Mouse (Mus musculus) retina, adult 2 months (tissue): ENCODE data around the gene Tmf1.

Experiments used
- DNase-seq: peaks from one replicate; pipeline ENCODE4 v3.0.0-alpha.2; 2012; ENCODE audit warnings: low read depth, low spot score

Tmf1 gene

DNA sequence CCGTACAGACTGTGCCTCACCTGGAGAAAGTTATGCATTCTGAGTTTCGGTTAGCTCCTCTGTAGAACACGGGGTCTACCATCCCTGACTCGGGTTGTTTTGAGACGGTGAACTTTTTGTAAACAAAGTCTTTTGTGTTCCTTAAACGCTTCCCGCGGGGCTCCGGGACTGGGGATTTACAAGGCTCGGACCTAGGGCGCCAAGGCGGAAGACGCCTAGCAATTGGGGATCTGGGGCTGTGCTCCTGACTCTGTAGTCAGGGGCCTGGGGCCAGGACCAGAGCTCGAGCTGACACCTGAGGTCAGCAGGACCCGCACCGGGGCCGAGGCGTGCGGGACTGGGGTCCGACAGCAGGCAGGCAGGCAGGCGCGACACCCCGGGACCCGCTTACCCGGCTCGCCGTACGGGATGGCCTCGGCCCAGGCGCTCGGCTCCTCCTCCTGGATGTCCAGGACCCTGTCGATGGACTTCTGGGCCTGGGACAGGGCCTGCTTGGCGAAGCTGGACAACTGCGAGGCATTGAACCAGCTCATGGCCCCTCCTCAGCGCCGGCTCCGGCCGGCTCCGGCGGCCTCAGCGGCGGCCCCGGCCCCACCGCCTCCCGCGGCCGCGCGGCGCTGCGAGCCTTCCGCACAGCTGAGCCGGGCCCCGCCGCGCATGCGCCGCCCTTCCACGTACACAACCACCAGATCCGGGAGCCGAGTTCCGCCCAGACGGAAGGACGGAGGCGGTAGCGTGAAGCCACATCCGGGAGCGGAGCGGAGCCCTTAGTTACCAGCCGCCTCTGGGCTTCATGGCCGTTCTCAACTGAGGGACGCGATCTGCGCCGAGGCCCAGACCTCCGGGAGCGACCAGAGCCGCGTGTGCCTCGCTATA is at the start of gene Tmf1:
Tmf1 (minus strand) TSS at position 632 of the 876 bp plus-strand sequence.
- peak; percentile 85 for DNase-seq

DNA sequence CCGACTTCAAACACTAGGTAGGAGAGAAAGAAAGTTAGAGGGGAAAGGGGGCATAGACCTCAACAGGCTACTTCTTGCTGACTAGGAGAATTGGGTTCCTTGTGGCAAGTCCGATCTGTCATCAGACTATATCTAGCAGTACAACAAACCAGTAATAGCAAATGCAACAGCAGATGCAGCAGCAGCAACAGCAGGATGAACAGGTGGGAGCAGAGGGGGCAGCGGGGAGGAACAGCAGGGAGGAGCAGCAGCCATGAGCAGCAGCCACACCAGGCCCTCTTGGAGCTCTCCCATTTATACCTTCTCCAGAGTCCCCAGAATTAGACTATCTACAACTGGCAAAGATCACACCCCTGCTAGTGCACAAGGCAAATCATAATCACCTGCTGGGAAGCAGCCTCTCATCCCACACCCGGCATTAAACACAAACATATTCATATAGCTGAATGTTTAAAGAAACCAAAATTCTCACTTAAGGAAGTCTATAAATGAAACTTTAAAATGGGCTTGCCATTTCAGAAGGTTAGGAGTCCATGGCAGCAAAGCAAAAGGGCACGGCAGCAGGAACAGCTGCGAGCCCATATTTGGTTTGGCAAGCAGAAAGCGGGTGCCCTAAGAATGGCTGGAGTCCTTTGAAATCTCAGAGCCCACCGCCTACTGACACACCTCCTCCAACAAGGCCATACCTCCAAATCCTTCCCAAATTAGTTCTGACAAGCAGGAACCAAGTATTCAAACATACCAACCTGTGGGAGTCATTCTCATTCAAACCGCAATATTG is 48.3 kb upstream of the Tmf1 start:
- no peak for DNase-seq

- DNase-seq = no peak
These were observed 47.2 kb upstream of the Tmf1 start for GRCm38 (mm10) chr6:97226083-97226491.

DNA sequence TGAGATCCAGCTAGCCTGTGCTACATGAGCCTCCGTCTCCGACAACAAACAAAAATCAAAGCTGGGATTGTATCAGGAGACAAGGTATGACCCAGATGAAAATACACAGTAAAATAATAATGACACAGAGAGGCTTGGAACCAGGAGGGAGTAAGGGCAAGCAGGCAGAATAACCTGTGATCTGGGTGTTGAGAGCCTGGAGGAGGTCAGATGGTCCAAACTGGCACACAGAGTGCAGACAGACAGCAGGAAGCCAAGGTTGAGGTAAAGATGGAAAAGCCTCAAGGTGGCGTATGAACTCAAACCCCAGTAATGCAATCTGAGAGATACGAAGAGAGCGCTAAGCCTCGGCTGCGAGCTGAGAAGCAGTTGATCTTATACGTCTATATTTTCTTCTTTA is 45.6 kb upstream of the Tmf1 start:
- no peak for DNase-seq

DNA sequence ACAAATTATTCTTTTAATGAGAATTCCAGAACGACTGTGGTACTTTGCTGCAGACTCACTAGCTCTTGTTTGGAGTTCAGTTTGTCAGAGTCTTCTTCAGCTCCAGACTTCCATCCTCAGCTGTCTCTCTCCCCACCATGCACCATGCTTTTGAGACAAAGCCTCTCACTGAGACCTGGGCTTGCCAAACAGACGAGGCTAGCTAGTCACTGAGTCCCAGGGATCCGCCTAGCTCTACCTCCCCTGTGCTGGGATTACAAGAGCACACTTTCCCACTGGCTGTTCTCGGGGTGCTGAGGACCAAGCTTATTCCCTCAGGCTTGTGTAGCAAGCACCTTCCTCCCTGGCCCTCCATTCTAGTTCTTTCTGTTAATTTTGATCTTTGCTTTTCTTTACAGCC is 44.6 kb upstream of the Tmf1 start:
- DNase-seq = no peak

- DNase-seq = no peak
These were observed 44.1 kb upstream of the Tmf1 start for GRCm38 (mm10) chr6:97222931-97223467.

- no peak for DNase-seq
These were observed 43.4 kb upstream of the Tmf1 start for GRCm38 (mm10) chr6:97222321-97222720.

DNA sequence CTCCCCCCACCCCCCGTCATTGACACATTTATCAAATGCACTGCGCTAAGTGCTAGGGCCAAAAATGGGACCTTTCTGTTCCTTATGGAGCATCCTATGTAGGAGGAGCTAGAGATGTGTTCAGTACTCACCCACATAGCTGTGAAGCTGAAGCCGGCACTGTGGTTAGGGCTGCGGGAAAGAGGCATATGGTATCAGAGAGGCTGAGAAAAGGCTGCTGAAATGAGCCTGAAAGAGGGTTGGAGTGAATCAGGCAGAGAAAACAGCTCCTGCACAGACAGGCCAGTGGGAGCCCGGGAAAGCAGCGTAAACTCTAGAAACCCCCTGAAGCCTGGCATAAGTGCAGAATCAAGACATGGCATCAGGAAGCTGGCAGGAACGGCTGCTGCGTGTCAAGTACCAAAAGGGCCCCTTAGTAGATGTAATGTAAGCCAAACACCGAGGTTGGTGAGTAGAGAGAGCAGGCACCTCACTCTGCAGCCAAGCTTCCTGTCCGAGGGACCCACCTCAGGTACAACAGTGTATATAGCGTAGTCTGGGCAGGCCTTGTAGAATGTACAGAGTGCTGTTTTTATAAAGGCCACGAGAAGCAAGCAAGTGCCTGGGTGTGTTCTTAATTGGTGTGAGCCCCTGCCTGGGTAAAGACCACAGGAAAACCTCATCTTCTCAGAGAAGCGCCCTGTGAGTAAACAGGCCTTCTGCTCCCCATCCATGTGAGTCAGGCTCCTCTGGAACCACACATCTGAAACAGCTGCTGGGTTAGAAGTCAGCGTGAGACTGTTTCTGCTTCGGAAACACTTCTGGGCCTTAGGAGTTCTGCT is 42.5 kb upstream of the Tmf1 start:
- DNase-seq = no peak

- DNase-seq = no peak
These were observed 41.8 kb upstream of the Tmf1 start for GRCm38 (mm10) chr6:97220672-97221071.

DNA sequence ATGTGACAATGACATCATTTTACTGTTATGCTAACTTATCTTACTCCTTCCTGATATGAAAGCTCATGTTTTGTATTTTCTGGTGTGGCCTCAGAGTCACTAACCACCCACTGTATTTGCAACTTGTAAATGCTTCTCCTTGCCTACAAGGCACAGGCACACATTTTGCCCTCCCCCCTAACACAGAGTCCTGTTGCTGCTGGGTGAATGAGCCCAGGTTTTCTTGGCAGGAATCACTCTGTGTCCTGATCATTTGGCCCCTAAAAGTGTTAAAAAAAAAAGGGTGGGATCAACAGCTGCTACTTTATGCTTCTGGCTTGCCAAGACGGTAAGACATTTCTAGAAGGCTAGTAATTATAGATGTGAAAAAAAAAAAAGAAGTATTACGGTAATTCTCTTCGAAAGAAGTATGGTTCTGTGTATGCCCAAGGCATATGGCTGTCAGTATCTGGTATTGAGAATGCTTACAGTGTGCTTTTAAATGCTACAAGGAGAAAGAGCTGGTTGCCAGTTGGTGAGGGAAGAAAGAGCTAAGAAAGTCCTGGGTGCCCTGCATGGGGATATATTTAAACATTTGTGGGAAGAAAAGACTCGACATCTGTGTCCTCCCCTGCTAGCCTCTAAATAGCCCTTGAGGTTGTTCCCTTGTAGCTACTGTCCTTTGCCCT is 37.4 kb upstream of the Tmf1 start:
- DNase-seq = no peak

GRCm38 (mm10) chr6:97211981-97212380 is 33.1 kb upstream of the Tmf1 start:
- no peak for DNase-seq

- no peak for DNase-seq
These were observed 32.2 kb upstream of the Tmf1 start for GRCm38 (mm10) chr6:97210962-97211601.

DNA sequence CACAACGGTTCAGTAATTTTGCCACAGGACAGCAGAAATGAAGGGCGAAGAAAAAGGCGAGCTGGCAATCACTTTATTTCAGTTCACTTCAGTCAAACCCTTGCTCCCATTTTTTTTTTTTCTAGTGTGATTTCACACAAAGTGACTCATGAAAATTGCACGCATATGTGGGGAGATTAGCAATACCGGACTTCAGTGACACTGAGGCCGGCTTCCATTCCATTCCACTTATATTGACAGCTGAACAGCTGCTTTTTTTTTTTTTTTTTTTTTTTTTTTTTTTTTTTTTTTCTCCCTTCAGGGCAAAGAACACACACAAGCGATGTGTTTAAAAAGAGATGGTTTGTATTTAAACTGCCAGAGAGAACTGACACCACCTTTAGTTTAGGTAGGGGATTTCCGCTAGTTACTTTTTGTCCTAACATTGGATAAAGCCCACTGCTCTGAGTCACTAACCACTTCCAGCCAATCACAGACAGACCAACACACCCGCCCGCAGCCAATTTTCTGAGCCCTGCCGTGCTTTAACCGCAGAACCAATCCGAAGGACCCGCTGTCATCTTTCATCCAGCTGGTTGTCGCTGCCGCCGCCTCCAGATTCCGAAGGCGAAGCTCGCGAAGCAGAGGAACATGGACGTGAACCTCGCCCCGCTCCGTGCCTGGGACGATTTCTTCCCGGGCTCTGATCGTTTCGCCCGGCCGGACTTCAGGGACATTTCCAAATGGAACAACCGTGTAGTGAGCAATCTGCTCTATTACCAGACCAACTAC is 31.5 kb upstream of the Tmf1 start, which contains the start of gene Arl6ip5:
Arl6ip5 (plus strand) TSS at position 499 of the 771 bp plus-strand sequence.
- DNase-seq = peak; percentile 67

DNA sequence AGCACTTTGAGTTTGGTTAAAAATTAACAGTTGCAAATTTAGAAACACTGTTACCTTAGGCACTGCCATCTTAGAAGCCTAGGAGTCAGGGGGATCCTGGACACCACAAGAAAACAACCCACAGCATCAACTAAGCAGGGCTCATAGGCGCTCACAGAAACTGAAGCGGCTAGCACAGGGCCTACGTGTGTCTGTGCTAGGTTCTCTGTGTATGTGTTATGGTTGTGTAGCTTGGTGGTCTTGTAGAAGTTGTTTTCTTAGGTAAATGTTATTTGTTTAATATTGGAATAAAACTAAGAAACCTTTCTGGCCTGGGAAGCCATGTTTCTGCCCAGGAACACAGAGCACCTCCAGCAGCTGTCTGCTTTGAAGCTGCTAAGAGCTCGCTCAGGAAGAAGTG is 30.8 kb upstream of the Tmf1 start:
- no peak for DNase-seq

- no peak for DNase-seq
These were observed 30.3 kb upstream of the Tmf1 start for GRCm38 (mm10) chr6:97209201-97209600.

GRCm38 (mm10) chr6:97208406-97208805 is 29.5 kb upstream of the Tmf1 start:
- no peak for DNase-seq

- DNase-seq = no peak
These were observed 28.2 kb upstream of the Tmf1 start for GRCm38 (mm10) chr6:97207085-97207484.

GRCm38 (mm10) chr6:97205439-97205885 is 26.5 kb upstream of the Tmf1 start, which contains the start of gene Uba3:
Gene Uba3, minus strand, starts transcription at chr6:97205647.
- DNase-seq = peak; percentile 97

DNA sequence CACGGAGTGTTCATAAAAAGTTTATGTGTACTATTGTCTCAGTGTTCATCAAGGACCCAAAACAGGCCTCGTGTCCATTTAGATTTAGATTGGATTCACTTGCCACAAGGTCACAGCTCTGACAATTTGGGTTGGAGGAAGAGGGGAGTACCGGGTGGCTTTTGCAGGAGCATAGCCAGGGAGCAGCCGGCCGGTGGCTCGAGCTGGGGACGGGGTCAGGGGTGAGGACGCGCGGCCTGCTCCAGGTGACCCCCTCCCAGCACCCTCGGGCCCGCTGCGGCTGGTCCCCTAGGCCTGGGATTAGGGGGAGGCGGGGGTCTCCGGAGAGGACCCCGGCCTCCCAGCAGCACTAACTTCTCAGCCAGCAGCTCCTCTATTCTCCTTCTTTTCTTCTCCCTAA is 26.0 kb upstream of the Tmf1 start:
- no peak for DNase-seq
